Mouse (Mus musculus) cortical plate, adult 2 months (tissue): ENCODE measurements around the gene Olfr568. TPM values are rescaled to one million over a fixed set of nuclear protein-coding genes. Genes with fewer than 3 reads are reported as not detected.

Source experiments
- H3K27ac ChIP-seq: fragments of 200-500 bp; 2 replicates; pipeline ENCODE4 v1.5.1; 2012; ENCODE audit warnings: low read length, control low read depth, inconsistent platforms; ENCODE audit not compliant: insufficient read depth
- H3K4me1 ChIP-seq: fragments of 200-500 bp; 2 replicates; pipeline ENCODE4 v1.6.1; 2011; ENCODE audit warnings: low read length; ENCODE audit not compliant: control insufficient read depth, insufficient read depth
- H3K4me3 ChIP-seq: fragments of 200-500 bp; 2 replicates; pipeline ENCODE4 v1.5.1; 2011; ENCODE audit warnings: mild to moderate bottlenecking, low read length, control low read depth; ENCODE audit not compliant: insufficient read depth
- CTCF ChIP-seq: fragments of 200-500 bp; IDR thresholded peaks from 2 replicates; pipeline ENCODE4 v1.5.1; 2011; ENCODE audit warnings: mild to moderate bottlenecking, control low read depth, low read length; ENCODE audit not compliant: insufficient read depth; ENCODE audit errors: extremely low read depth
- POLR2A ChIP-seq: fragments of 200-500 bp; IDR thresholded peaks from 2 replicates; pipeline ENCODE4 v1.6.1; 2011; ENCODE audit warnings: mild to moderate bottlenecking, low read length, control low read depth; ENCODE audit not compliant: insufficient read depth; ENCODE audit errors: extremely low read depth
- polyA plus RNA-seq: library from polyadenylated mRNA; depleted of rRNA; stranded (reverse); fragments of >200 nt; gene quantifications from 2 replicates; pipeline ENCODE4 v1.2.3, GENCODE M21; 2012; rRNA removed

Olfr568 gene
- polyA plus RNA-seq: not detected in 2 replicates

DNA sequence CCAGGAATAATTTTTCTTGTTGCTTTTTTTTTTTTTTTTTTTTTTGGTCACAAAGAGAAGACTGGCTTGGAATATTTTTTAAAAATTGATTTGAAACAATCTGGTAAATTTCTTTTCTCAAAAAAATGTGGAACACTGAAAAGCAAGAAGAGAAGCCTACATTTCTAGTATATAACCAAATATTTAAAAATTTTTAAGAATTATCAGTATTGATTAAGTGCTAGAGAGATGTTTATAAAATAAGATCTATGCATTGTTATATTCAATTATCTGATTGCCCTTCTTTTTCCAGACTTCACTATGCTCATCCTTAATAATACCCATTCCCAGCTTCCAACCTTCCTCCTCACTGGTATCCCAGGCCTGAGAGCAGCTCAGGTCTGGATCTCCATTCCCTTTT is at the start of gene Olfr568:
Olfr568 (plus strand) TSS at position 301 of the 400 bp plus-strand sequence.
- TF ChIP-seq POLR2A: no peak
- no peak for TF ChIP-seq CTCF
- no peaks in the 10 kb centered on the region for H3K4me1 ChIP-seq
- no peak within 1 kb of the TSS for H3K27ac ChIP-seq
- no peak within 1 kb of the TSS for H3K4me3 ChIP-seq

DNA sequence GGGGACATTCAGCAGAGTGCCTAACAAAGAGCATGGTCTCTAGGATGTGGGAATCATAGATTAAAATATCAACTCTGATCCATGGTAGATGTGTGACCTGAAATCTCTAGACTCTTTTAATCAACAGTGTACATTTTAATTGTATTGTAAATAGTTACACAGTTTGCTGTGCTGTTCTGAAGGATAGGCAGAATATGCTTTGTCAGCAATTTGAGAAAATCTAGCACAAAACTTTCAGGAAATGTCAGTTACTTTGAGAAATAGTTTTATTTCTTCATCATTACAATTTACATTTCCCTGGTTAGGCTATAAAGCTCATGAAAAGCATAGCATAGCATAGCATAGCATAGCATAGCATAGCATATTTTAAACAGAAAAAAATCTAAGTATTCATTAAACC is 21.1 kb upstream of the Olfr568 start:
- TF ChIP-seq CTCF: no peak
- Histone ChIP-seq H3K4me3 (no peak overlapping the region), H3K4me1 (no peaks in the 10 kb centered on the region), H3K27ac (no peak overlapping the region)

DNA sequence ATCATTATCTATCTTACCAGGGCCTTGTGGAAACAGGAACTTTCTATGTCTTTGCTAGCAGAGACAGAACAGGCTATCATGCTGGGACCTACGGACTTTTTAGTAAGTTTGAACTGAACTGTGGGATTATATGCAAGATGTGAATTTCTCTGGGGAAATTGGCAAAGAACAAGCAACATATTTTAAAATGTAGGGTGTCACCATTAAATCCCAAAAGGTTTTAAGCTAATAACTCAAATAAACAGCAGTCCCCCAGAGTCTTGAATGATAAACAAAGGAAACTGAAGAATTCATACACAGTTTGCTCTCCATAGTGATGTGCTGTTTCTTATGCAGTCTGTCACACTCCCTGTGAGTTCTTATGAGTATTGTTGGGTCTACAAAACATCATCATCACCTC is 18.3 kb upstream of the Olfr568 start, which contains the start of gene Olfr566:
Olfr566 (minus strand) TSS at position 101 of the 400 bp plus-strand sequence.
- Histone ChIP-seq H3K27ac (no peak within 1 kb of the TSS), H3K4me1 (no peaks in the 10 kb centered on the region), H3K4me3 (no peak within 1 kb of the TSS)
- TF ChIP-seq POLR2A (no peak), CTCF (no peak)

DNA sequence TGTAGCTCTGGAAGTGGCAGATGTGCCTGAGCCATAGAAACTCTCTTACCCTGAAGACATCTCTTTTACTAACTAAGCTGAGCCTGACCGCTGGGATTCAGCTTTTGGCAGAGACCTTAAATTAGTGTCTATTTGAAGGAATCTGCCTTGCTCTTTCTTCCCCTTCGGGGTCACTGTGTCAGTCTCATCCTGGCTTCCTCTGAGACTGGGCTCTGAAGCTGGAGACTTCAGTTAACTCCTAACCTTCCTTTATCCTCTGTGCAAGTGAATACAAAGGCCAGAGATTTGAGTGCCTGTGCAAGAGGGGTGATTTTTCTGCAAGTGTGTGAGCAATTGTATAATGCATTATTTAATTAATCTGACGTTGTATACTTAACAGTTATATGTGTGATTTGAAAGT is 13.9 kb downstream of the Olfr568 start, which contains the start of gene Olfr569:
Olfr569 (minus strand) TSS at position 101 of the 400 bp plus-strand sequence.
- no peak within 1 kb of the TSS for H3K4me3 ChIP-seq
- TF ChIP-seq CTCF: no peak
- no peak for TF ChIP-seq POLR2A
- H3K4me1 ChIP-seq: no peaks in the 10 kb centered on the region
- no peak within 1 kb of the TSS for H3K27ac ChIP-seq

DNA sequence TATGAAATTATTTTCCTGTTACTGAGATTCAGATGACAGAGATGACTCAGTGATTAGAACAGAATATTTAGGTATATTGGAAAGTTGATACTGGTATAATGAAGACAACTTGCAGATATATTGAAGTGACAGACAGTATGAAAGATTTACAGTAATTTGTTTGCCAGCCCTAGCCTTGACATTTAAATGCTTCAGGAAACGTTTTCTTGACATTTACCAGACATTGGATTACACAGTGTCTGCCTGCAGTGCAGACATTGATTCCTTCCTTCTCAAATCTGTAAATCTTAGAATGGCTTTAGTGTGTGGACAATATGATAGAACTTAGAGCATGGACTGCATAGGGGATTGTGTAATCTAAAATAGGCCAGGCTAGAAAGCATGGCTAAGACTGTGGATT is 38.3 kb downstream of the Olfr568 start:
- no peak for TF ChIP-seq POLR2A
- no peak for TF ChIP-seq CTCF
- H3K4me1 ChIP-seq: no peaks in the 10 kb centered on the region
- H3K4me3 ChIP-seq: no peak overlapping the region

DNA sequence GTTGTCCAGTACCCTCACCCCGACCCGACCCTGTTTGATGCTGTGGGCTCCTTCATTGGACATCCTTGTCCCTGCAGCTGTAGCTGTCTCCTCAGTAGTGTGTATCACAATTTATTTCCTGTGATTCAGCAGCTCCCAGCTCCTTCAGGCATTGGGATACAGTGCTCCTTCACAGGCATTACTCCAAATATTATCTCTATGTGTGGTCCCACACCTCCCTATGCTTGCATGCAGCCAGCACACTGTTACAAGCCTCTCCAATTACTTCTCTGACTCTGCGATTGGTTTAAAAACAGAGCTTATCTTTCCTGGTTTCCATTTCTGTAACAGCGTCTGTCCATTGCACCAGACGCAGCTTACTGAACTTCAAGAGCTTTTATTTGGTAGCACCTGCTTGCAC is 39.5 kb downstream of the Olfr568 start:
- H3K4me3 ChIP-seq: no peak overlapping the region
- no peaks in the 10 kb centered on the region for H3K4me1 ChIP-seq
- TF ChIP-seq POLR2A (no peak), CTCF (no peak)
- no peak overlapping the region for H3K27ac ChIP-seq

More for the DNA sequence above, 38.3 kb downstream of the Olfr568 start:
- H3K27ac ChIP-seq: no peak overlapping the region

DNA sequence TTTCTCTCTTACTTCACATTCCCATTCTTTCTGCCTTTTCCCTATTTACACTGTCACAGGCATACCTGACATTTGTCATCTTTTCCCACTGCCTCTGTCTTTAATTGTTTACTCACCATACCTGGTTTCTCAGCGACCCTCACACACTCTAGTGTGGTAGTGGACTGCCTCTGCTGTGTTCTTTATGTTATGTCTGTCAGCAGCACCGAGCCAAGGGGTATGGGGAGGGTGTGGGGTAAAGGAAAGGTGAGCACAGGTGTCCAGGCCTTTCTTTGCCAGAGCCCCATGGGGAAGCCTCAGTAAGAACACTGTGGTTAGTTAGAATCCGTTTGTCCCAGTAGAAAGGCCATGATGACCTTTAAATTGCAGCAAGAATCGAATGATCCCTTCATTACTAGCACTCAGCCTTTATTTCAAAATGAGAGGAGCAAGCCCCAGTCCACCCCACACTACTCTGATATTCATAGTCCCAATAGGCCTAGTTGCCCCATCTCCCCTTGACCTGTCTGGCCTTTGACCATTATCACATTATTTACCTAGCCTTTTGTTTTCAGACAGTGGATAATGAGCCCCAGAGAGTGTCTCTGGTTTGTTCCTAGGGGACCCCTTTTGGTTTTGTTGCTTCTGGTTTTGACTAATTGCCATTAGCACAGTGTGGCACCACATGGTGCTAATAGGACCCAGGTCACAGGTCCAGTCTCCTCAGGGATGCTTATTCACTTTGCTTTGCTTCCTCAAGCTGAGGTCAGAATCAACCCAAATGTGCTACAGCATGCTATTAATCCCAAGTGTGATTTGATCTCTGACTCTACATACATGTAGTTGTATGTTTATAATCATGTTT is 40.3 kb downstream of the Olfr568 start, which contains the start of gene Olfr571:
Olfr571 (minus strand) TSS at position 505 of the 844 bp plus-strand sequence.
- no peak within 1 kb of the TSS for H3K27ac ChIP-seq
- no peak within 1 kb of the TSS for H3K4me3 ChIP-seq
- no peak for TF ChIP-seq CTCF
- no peak for TF ChIP-seq POLR2A
- no peaks in the 10 kb centered on the region for H3K4me1 ChIP-seq

DNA sequence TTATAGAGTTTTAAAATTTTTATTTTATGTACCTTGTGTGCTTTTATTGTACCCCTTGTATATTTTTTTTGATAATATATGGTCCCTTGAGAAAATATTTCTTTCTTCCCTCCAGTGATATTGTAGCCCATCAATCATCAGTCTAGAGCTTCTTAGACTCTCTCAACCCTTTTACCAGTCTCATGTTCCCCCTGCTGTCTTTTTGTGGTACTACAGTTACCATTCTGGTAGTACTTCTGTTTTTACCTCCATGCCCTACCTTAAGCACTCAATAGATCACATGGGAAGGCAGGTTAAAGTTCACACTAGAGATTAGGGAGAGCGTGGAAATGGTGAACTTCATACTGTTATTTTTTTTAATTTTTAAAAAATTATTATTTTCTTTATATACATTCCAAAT is 42.7 kb downstream of the Olfr568 start:
- H3K27ac ChIP-seq: no peak overlapping the region
- no peaks in the 10 kb centered on the region for H3K4me1 ChIP-seq
- H3K4me3 ChIP-seq: no peak overlapping the region
- TF ChIP-seq POLR2A: no peak
- 0 out of 2 replicates have a peak, but pooled peaks have one; percentile 0 for TF ChIP-seq CTCF

DNA sequence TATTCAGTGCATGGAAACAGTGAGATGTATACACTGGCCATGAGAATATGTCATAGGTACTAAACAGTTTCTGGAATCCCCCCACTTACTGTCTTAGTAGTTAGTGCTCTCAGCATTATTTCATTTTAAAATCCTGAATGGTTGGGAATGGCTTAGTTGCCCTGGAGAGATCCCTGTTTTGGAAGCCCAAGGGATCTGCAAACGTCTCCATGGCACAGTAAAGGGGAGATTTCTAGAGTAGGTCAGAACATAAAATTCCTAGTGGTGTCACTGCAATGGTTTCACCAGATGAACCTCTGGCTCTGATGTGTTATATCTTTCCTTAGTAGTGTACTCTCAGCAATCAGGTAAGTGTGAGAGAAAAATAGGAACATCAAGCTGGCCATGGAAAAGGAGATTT is 47.2 kb downstream of the Olfr568 start, which contains the start of gene Olfr572:
Olfr572 (plus strand) TSS at position 301 of the 400 bp plus-strand sequence.
- H3K27ac ChIP-seq: no peak within 1 kb of the TSS
- H3K4me3 ChIP-seq: no peak within 1 kb of the TSS
- TF ChIP-seq CTCF (no peak), POLR2A (no peak)
- no peaks in the 10 kb centered on the region for H3K4me1 ChIP-seq

DNA sequence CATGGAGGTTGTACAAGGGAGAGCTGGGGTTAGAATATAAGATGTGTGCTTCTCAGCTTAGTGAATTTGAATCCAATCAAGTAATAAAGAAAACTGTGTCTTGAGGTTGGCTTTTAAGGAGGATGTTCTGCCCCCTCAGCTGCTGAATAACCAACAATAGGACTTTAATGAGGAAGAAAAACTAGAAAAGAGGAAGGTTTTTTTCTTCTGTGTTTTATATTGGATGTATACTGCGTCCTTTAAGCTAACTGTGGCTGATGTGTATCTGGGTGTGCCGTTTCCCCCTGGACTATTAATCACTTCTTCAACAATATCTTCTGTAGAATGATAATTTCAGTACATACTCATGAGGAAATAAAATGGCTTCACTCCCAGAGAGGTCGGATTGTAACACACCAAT is 50.2 kb downstream of the Olfr568 start:
- TF ChIP-seq CTCF (no peak), POLR2A (no peak)

More for the DNA sequence above, 50.2 kb downstream of the Olfr568 start:
- Histone ChIP-seq H3K27ac (no peak overlapping the region), H3K4me1 (no peaks in the 10 kb centered on the region), H3K4me3 (no peak overlapping the region)

Other genes with a start within 250 kb of the Olfr568 start
- gene Olfr554, start 238.7 kb upstream of the Olfr568 start, polyA plus RNA-seq: not detected in 2 replicates
- not detected in 2 replicates for gene Olfr555, start 218.3 kb upstream of the Olfr568 start, polyA plus RNA-seq
- not detected in 2 replicates for gene Olfr556, start 212.2 kb upstream of the Olfr568 start, polyA plus RNA-seq
- gene Trim68, start 189.8 kb upstream of the Olfr568 start, polyA plus RNA-seq: 15.8 and 16.8 TPM in 2 replicates
- 0.09 and 0.10 TPM in 2 replicates for gene Olfr557, start 181.2 kb upstream of the Olfr568 start, polyA plus RNA-seq
- gene Olfr558, start 174.9 kb upstream of the Olfr568 start, polyA plus RNA-seq: 0.40 and 0.47 TPM in 2 replicates
- not detected in 2 replicates for gene Olfr33, start 158.1 kb upstream of the Olfr568 start, polyA plus RNA-seq
- not detected in 2 replicates for gene Olfr559, start 149.6 kb upstream of the Olfr568 start, polyA plus RNA-seq
- 0.23 and 0.36 TPM in 2 replicates for gene Olfr560, start 117.8 kb upstream of the Olfr568 start, polyA plus RNA-seq
- gene Olfr78, start 117.7 kb upstream of the Olfr568 start, polyA plus RNA-seq: 4.7 TPM in 2 replicates
- 0.08 TPM in 1 of 2 replicates, not detected in the other for gene Olfr561, start 105.9 kb upstream of the Olfr568 start, polyA plus RNA-seq
- not detected in 2 replicates for gene Olfr564, start 73.6 kb upstream of the Olfr568 start, polyA plus RNA-seq
- gene Olfr566, start 18.4 kb upstream of the Olfr568 start, polyA plus RNA-seq: not detected in 2 replicates
- gene Olfr569, start 13.8 kb downstream of the Olfr568 start, polyA plus RNA-seq: not detected in 2 replicates
- not detected in 2 replicates for gene Olfr570, start 17.5 kb downstream of the Olfr568 start, polyA plus RNA-seq
- not detected in 2 replicates for gene Olfr571, start 40.4 kb downstream of the Olfr568 start, polyA plus RNA-seq
- gene Olfr572, start 47.3 kb downstream of the Olfr568 start, polyA plus RNA-seq: not detected in 2 replicates
- gene Olfr573-ps1, start 65.5 kb downstream of the Olfr568 start, polyA plus RNA-seq: not detected in 2 replicates
- not detected in 2 replicates for gene Olfr574, start 71.3 kb downstream of the Olfr568 start, polyA plus RNA-seq
- gene Olfr575, start 81.7 kb downstream of the Olfr568 start, polyA plus RNA-seq: not detected in 2 replicates
- gene Olfr576, start 85.5 kb downstream of the Olfr568 start, polyA plus RNA-seq: not detected in 2 replicates
- gene Olfr577, start 98.8 kb downstream of the Olfr568 start, polyA plus RNA-seq: not detected in 2 replicates
- gene Olfr578, start 112.2 kb downstream of the Olfr568 start, polyA plus RNA-seq: not detected in 2 replicates
- not detected in 2 replicates for gene Olfr582, start 160.9 kb downstream of the Olfr568 start, polyA plus RNA-seq
- gene Olfr583, start 174.2 kb downstream of the Olfr568 start, polyA plus RNA-seq: not detected in 2 replicates
- gene Olfr584, start 204.8 kb downstream of the Olfr568 start, polyA plus RNA-seq: not detected in 2 replicates
- not detected in 2 replicates for gene Olfr585, start 220.6 kb downstream of the Olfr568 start, polyA plus RNA-seq
- gene Olfr586, start 248.5 kb downstream of the Olfr568 start, polyA plus RNA-seq: not detected in 2 replicates